Mouse (Mus musculus) liver, embryonic 14.5 days (tissue): ENCODE measurements around the gene Rab11b. TPM values are rescaled to one million over a fixed set of nuclear protein-coding genes. Genes with fewer than 3 reads are reported as not detected.

Experiments used
- ATAC-seq: fragments of 200-750 bp; cut with Nextera tagmentation; 2 replicates; pipeline ENCODE4 v1.8.0; 2017; ENCODE audit warnings: moderate number of reproducible peaks, mild to moderate bottlenecking, moderate library complexity; ENCODE audit not compliant: insufficient read depth
- DNase-seq, 3 experiments: peaks; one replicate each; pipeline ENCODE4 v3.0.0-alpha.2; 2012 to 2013; ENCODE audit warnings: low read depth in 3 of 3, low spot score in 3 of 3
- H3K27ac ChIP-seq: fragments of 300-500 bp; sonication (generic); 2 replicates; pipeline ENCODE4 v1.5.1; 2014; ENCODE audit warnings: moderate library complexity, mild to moderate bottlenecking, control low read depth, inconsistent platforms
- H3K27me3 ChIP-seq: fragments of 300-500 bp; sonication (generic); 2 replicates; pipeline ENCODE4 v1.6.1; 2014; ENCODE audit warnings: mild to moderate bottlenecking, low read length, moderate library complexity; ENCODE audit not compliant: control insufficient read depth, insufficient read depth
- H3K36me3 ChIP-seq: fragments of 300-500 bp; sonication (generic); replicated peaks from 2 replicates; pipeline ENCODE4 v1.6.1; 2014; ENCODE audit warnings: low read depth; ENCODE audit not compliant: control insufficient read depth, insufficient read depth
- H3K4me1 ChIP-seq, 2 experiments: fragments of 200-500 bp in 1 of 2; fragments of 300-500 bp in 1 of 2; sonication (generic) in 1 of 2; replicated peaks; 2 replicates each; pipeline ENCODE4 v1.6.1; 2012 to 2014; ENCODE audit warnings: antibody characterized with exemption in 1 of 2, inconsistent platforms in 1 of 2, low read length in 1 of 2; ENCODE audit not compliant: control insufficient read depth in 2 of 2, insufficient read depth in 2 of 2
- H3K4me2 ChIP-seq: fragments of 300-500 bp; sonication (generic); 2 replicates; pipeline ENCODE4 v1.6.1; 2014; ENCODE audit warnings: low read depth, mild to moderate bottlenecking, control low read depth, moderate library complexity
- H3K4me3 ChIP-seq, 2 experiments: fragments of 200-500 bp in 1 of 2; fragments of 300-500 bp in 1 of 2; sonication (generic) in 1 of 2; 2 replicates each; pipeline ENCODE4 v1.5.1; 2012 to 2014; ENCODE audit warnings: low read depth in 2 of 2, low read length in 2 of 2, mild to moderate bottlenecking in 2 of 2, control low read depth in 1 of 2, inconsistent platforms in 1 of 2, moderate library complexity in 1 of 2; ENCODE audit not compliant: insufficient read depth in 1 of 2
- H3K9ac ChIP-seq: fragments of 300-500 bp; sonication (generic); replicated peaks from 2 replicates; pipeline ENCODE4 v1.6.1; 2014; ENCODE audit warnings: mild to moderate bottlenecking, control low read depth, moderate library complexity
- H3K9me3 ChIP-seq: fragments of 300-500 bp; sonication (generic); 2 replicates; pipeline ENCODE4 v1.6.1; 2016; ENCODE audit warnings: low read length, mixed read lengths; ENCODE audit not compliant: control insufficient read depth
- CTCF ChIP-seq: IDR thresholded peaks from 2 replicates; pipeline ENCODE4 v1.5.1; 2016; ENCODE audit warnings: antibody characterized with exemption, low read depth, control low read depth
- EP300 ChIP-seq: IDR thresholded peaks from 2 replicates; pipeline ENCODE4 v1.6.1; 2016; ENCODE audit warnings: antibody characterized with exemption, low read depth
- WGBS: fragments of 180-500 bp; shearing (Covaris S2); extraction: QIAGEN DNeasy Blood & Tissue Kit; methylation state at CpG from one replicate; pipeline ENCODE4 v1.1.7; 2014; ENCODE audit not compliant: insufficient replicate concordance; 5-methylcytosine and 5-hydroxymethylcytosine counted together
- polyA plus RNA-seq, 2 experiments: library from polyadenylated mRNA; depleted of rRNA in 1 of 2; stranded (reverse) in 1 of 2; unstranded in 1 of 2; fragments of >200 nt; fragmentation: Nextera tagmentation in 1 of 2; extraction: Ambion mirVana in 1 of 2; gene quantifications; 2 replicates each; pipeline versions ENCODE4 v1.2.1 to v1.2.3; 2012 to 2014

Gene Rab11b
- polyA plus RNA-seq, 2 experiments = 62.6 to 91.1 TPM

GRCm38 (mm10) chr17:33773871-33774572 lies 13.7 kb upstream of the Rab11b start:
- H3K27me3 ChIP-seq = no peaks in the 10 kb centered on the region
- no peak for ATAC-seq
- H3K4me3 ChIP-seq = no peak overlapping the region
- no peaks in the 10 kb centered on the region for H3K9me3 ChIP-seq
- peaks cover 0 to 5% of the 10 kb centered on the region in 2 experiments; a peak in 1 of 4 replicates for H3K4me1 ChIP-seq
- H3K9ac ChIP-seq = no peak overlapping the region
- TF ChIP-seq EP300 (no peak), CTCF (no peak)
- no peak overlapping the region for H3K27ac ChIP-seq
- DNase-seq = no peak
- H3K36me3 ChIP-seq = peaks cover 22% of the 10 kb centered on the region
- 74% methylated on average over 6 of the region's 6 CpGs for WGBS
- H3K4me2 ChIP-seq = no peak overlapping the region

GRCm38 (mm10) chr17:33773426-33773825 lies 13.1 kb upstream of the Rab11b start:
- no peak for DNase-seq
- no peak for TF ChIP-seq CTCF
- TF ChIP-seq EP300 = no peak
- WGBS = 74% methylated on average over 6 of the region's 6 CpGs

GRCm38 (mm10) chr17:33771617-33772016 lies 11.3 kb upstream of the Rab11b start:
- ATAC-seq (no peak), DNase-seq (no peak)
- TF ChIP-seq CTCF (no peak), EP300 (no peak)
- WGBS = 75% methylated on average over 4 of the region's 4 CpGs
- no peak overlapping the region for H3K27ac ChIP-seq
- H3K9me3 ChIP-seq = no peaks in the 10 kb centered on the region
- peaks cover 9% of the 10 kb centered on the region for H3K36me3 ChIP-seq
- no peaks in the 10 kb centered on the region for H3K4me1 ChIP-seq
- no peak overlapping the region for H3K4me2 ChIP-seq
- H3K9ac ChIP-seq = no peak overlapping the region
- H3K27me3 ChIP-seq = no peaks in the 10 kb centered on the region
- no peak overlapping the region for H3K4me3 ChIP-seq

More at GRCm38 (mm10) chr17:33773426-33773825, 13.1 kb upstream of the Rab11b start:
- Histone ChIP-seq H3K9ac (no peak overlapping the region), H3K4me2 (no peak overlapping the region), H3K4me1 (0 out of 4 replicates have a peak, but pooled peaks cover 0 to under 1% of the 10 kb centered on the region in 2 experiments), H3K27ac (no peak overlapping the region), H3K9me3 (no peaks in the 10 kb centered on the region), H3K27me3 (no peaks in the 10 kb centered on the region), H3K36me3 (peaks cover 22% of the 10 kb centered on the region), H3K4me3 (no peak overlapping the region)
- ATAC-seq = no peak

- Histone ChIP-seq H3K27me3 (no peaks in the 10 kb centered on the region), H3K4me3 (no peak overlapping the region), H3K9me3 (no peaks in the 10 kb centered on the region), H3K27ac (no peak overlapping the region), H3K36me3 (no peaks in the 10 kb centered on the region), H3K4me1 (no peaks in the 10 kb centered on the region), H3K4me2 (no peak overlapping the region), H3K9ac (no peak overlapping the region)
- DNase-seq (no peak), ATAC-seq (no peak)
- 33% methylated on average over 3 of the region's 3 CpGs for WGBS
- TF ChIP-seq CTCF = no peak
- no peak for TF ChIP-seq EP300
Measured at GRCm38 (mm10) chr17:33766389-33766788, 6.1 kb upstream of the Rab11b start.

GRCm38 (mm10) chr17:33759767-33760254 lies 519 bp downstream of the Rab11b start:
- peak overlapping the region; percentile 73 to 95 for H3K4me3 ChIP-seq
- peak overlapping the region; percentile 100 for H3K27ac ChIP-seq
- peak; percentile 83 for ATAC-seq
- WGBS = 1% methylated on average over 38 of the region's 38 CpGs
- H3K4me1 ChIP-seq = peaks cover 22 to 30% of the 10 kb centered on the region in 2 experiments
- no peak for TF ChIP-seq CTCF
- TF ChIP-seq EP300 = no peak
- peak overlapping the region; percentile 97 for H3K4me2 ChIP-seq
- H3K9ac ChIP-seq = peak overlapping the region; percentile 100
- DNase-seq = peak; percentile 92 to 93 (median 92)
- no peaks in the 10 kb centered on the region for H3K27me3 ChIP-seq
- H3K36me3 ChIP-seq = peaks cover 9% of the 10 kb centered on the region; the same call in 1 of the 2 replicates
- H3K9me3 ChIP-seq = no peaks in the 10 kb centered on the region
